Mouse (Mus musculus) lung, adult 2 months (tissue): ENCODE measurements around the gene Lat2.

Source experiments
- CTCF ChIP-seq: fragments of 200-500 bp; IDR thresholded peaks from 2 replicates; pipeline ENCODE4 v1.5.1; 2011; ENCODE audit warnings: mild to moderate bottlenecking, low read length, control low read depth; ENCODE audit not compliant: insufficient read depth
- POLR2A ChIP-seq: fragments of 200-500 bp; IDR thresholded peaks from 2 replicates; pipeline ENCODE4 v1.6.1; 2011; ENCODE audit warnings: low read depth, mild to moderate bottlenecking, control low read depth, low read length, borderline replicate concordance; ENCODE audit errors: extremely low read depth

- TF ChIP-seq POLR2A (no peak), CTCF (no peak)
These were observed 17.1 kb downstream of the Lat2 start for GRCm38 (mm10) chr5:134597711-134598110.
